Mouse (Mus musculus) large intestine, adult 2 months (tissue): Measurements from ENCODE around the gene Hoxc4. TPM values are rescaled to one million over a fixed set of nuclear protein-coding genes. Genes with fewer than 3 reads are reported as not detected.

Experiments used
- DNase-seq: peaks from one replicate; pipeline ENCODE4 v3.0.0-alpha.2; 2012; ENCODE audit warnings: low read depth, low spot score
- WGBS: fragments of 180-500 bp; shearing (Covaris S2); methylation state at CpG from one replicate; pipeline ENCODE4 v1.1.7; 2018; 5-methylcytosine and 5-hydroxymethylcytosine counted together
- polyA plus RNA-seq: library from polyadenylated mRNA; depleted of rRNA; stranded (reverse); fragments of >200 nt; gene quantifications from 2 replicates; pipeline ENCODE4 v1.2.3, GENCODE M21; 2012; rRNA removed

Hoxc4 gene
- 1.4 and 2.2 TPM in 2 replicates for polyA plus RNA-seq

DNA sequence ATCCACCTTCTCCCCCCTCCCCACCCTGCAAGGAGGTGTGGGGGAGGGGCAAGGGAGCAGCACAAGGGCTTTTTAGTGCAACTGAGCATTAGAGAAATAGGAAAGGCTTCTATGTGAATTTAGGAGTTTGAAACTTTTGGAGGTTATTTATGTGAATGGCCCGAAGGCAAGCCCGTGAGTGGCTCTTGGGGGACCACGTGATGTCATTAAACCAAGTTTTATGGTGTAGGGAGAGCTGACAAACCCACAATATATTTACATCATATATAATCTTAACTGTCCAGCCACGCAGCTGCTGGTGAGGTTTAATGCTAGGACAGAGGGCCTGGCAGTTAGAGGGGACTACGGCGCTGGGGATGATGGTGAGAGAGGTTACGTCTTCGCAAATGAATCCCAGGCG, at the start of gene Hoxc4:
Hoxc4 (plus strand) TSS at position 299 of the 400 bp plus-strand sequence.
- DNase-seq: no peak
- WGBS: 34% methylated on average over 9 of the region's 9 CpGs

GRCm38 (mm10) chr15:102969296-102969695, 49.4 kb upstream of the Hoxc4 start:
- WGBS: 39% methylated on average over 1 of the region's 1 CpGs
- no peak for DNase-seq

GRCm38 (mm10) chr15:102970740-102971139, 48.0 kb upstream of the Hoxc4 start:
- WGBS: 4% methylated on average over 12 of the region's 12 CpGs

GRCm38 (mm10) chr15:102972254-102972653, 46.5 kb upstream of the Hoxc4 start:
- no peak for DNase-seq
- whole genome bisulfite sequencing: 7% methylated on average over 21 of the region's 21 CpGs

More at GRCm38 (mm10) chr15:102970740-102971139, 48.0 kb upstream of the Hoxc4 start:
- DNase-seq: no peak

DNA sequence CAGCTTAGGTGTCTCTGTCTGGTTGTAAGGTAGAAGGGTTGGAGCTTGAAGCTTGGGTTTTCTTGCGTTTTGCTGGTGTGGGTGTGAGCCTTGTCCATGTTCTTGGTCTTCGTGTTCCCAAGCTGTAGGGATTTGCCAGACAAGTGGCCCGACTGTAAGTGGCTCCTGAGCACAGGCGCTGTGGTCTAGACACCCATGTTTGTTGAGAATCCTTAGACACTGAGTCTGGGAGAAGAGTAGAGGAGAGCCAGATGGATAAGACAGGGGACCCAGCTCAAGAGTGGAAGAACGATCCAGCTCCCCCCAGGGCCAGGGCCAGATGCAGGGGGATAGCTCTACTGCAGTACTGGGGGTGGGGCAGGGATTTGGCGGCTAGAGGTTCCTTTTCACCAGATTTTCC, 46.0 kb upstream of the Hoxc4 start:
- no peak for DNase-seq
- WGBS: 17% methylated on average over 6 of the region's 6 CpGs

DNA sequence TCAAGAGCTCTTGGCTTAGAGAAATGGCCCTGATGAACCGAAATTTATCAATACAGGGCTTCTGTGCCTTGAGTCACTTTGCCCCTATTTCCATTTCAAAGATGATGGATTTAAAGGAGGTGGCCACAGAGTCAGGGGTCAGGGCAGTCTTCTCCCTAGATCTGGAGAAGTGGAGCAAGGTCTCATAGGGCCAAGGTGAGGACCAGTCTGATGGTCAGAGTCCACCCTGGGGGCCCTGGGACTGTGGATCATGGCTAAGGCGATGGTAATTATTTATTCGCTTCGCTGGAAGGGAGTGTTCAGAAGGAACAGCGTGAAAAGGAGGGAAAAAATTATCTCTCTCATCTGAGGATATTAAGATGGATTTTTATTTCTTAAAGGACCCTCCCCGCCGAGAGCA, 43.7 kb upstream of the Hoxc4 start:
- DNase-seq: no peak
- 17% methylated on average over 7 of the region's 7 CpGs for WGBS

DNA sequence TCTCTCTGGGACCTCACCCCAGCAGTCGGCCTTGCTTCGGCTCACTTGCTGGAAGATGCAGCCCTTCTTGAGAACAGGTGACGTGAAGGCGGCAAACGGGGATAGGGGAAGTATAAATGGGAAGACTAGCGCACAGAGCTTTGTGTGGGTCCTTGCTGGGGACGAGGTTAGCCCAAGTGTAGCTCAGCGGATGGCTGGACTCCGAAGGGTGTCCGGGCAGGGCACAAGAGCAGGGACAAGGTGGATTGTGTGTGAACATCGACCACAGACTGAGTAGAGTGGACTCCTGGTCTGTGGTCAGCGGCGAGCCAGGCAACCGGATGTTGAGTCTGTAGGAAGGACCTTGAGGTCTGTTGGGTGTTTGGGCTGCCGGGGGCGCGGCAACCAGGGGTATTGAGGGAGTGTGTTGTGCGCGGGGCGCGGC, 43.0 kb upstream of the Hoxc4 start:
- no peak for DNase-seq

DNA sequence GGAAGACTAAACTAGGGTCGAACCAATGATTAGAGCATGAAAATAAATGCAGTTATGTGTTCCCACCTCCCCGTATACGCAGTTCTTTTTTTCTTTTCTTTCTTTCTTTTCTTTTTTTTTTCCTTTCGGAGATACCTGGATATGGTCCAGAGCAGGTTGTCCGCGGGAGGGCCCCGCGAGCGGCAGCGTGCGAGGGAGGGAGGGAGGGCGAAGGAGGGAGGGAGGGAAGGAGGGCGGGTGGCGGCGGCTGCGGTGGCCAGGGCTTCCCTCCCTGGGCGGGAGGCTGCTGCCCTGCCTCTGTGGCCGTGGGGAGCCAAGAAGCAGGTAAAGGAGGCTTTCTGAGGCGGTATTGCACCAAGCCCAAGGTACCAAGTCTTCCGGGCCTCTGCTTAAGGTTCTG, 42.6 kb upstream of the Hoxc4 start, which contains the start of gene Hoxc9:
Hoxc9 (plus strand) TSS at position 269 of the 400 bp plus-strand sequence.
- no peak for DNase-seq
- 12% methylated on average over 19 of the region's 20 CpGs for WGBS

More for the DNA sequence above, 43.0 kb upstream of the Hoxc4 start:
- 9% methylated on average over 21 of the region's 21 CpGs for WGBS

DNA sequence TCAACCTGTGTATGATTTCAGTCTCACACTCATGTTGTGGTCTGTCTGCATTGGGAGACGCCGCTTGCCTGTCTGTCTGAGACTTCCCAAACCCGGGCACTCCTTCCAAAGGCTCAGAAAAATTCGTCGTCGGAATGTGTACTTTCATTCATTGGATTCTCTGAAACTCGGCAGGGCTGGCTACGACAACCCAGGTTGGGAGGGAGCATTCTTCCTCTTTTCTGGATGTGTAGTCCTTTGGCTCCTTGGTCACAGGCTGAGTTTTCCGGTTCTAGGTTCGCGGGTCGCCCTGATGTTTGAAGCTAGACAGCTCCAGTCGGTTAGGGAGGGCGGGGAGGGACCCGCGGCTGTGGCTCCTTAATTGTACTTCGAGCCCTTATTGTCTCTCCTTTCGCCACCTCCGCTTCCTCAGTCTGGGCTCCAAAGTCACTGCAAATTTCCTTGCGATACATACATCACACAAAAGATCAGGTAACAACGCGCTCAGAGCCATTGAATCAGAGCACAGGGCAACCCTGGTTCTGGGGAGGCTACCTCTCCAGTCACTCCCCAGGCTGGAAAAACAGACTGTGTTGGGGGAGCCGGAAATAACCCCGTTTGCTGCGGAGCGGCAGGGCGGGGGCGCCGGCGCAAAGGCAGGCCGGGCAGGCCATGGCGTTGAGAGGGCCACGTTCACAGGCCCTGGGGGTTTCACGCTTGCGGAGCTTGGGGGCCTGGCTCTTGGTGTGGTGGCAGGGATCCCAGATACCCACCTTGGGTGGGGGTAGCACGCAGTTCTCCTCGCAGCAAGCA, 41.9 kb upstream of the Hoxc4 start:
- no peak for DNase-seq
- WGBS: 6% methylated on average over 37 of the region's 37 CpGs

GRCm38 (mm10) chr15:102977423-102977974, 41.2 kb upstream of the Hoxc4 start:
- DNase-seq: no peak
- WGBS: 10% methylated on average over 16 of the region's 16 CpGs

- 20% methylated on average over 13 of the region's 13 CpGs for WGBS
- no peak for DNase-seq
Observed at GRCm38 (mm10) chr15:102978615-102979515, 39.9 kb upstream of the Hoxc4 start.

GRCm38 (mm10) chr15:102979936-102980335, 38.8 kb upstream of the Hoxc4 start:
- WGBS: 10% methylated on average over 1 of the region's 1 CpGs
- DNase-seq: no peak

- 7% methylated on average over 11 of the region's 11 CpGs for WGBS
- no peak for DNase-seq
Observed at GRCm38 (mm10) chr15:102980352-102980751, 38.4 kb upstream of the Hoxc4 start.

DNA sequence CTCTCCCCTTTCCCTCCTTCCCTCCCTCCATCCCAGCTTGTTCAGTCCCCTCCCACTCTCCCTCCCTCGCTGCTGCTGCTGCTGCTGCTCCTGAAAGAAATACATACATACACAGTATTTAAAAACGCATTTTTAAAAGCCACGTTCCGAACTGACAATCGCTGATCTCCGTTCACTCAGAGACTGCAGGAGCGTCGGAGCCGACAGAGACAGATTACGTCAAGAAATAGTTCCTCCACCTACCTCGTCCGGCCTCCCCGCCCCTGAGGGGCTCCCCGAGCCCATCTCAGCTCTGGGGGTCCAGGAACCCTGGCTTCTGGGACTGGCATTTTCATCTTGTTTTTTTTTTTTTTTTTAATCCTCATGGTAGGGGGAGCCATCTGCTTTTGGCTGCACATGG, 37.8 kb upstream of the Hoxc4 start:
- DNase-seq: no peak
- WGBS: 3% methylated on average over 14 of the region's 14 CpGs

DNA sequence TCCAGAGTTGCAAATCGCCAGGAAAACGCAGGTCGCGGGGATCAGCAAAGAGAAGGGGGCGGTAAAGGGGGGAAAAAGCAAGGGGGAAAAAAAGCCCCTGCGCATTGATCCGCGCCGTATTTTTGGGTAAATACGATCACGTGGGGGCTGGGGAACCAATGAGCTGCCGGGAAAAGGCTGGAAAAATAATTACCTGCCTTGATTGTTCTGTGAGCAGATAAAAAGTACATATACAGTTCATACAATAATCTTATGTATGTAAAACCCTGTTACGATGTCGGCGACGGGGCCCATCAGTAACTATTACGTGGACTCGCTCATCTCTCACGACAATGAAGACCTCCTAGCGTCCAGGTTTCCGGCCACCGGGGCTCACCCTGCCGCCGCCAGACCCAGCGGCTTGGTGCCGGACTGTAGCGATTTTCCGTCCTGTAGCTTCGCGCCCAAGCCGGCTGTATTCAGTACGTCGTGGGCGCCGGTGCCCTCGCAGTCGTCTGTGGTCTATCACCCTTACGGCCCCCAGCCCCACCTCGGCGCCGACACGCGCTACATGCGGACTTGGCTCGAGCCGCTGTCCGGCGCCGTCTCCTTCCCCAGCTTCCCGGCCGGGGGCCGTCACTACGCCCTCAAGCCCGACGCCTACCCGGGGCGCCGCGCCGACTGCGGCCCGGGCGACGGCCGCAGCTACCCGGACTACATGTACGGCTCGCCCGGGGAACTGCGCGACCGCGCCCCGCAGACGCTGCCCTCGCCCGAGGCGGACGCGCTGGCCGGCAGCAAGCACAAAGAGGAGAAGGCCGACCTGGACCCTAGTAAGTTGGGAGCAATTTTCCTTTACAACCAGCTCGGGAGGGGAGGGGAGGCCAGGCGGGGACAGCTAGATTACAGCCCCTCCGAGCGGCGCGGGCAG, 37.1 kb upstream of the Hoxc4 start:
- no peak for DNase-seq
- WGBS: 2% methylated on average over 88 of the region's 88 CpGs

DNA sequence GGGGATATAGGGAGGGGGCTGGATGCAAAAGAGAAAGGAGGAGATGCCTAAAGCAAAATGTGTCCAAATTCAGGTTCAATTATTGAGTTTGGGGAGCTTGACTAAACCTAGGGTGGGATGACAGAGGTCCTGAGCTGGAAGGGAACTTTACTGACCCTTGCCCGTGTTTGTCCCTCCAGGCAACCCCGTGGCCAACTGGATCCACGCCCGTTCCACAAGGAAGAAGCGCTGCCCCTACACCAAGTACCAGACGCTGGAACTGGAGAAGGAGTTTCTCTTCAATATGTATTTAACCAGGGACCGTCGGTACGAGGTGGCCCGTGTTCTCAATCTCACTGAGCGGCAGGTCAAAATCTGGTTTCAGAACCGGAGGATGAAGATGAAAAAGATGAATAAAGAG, 35.0 kb upstream of the Hoxc4 start:
- 19% methylated on average over 12 of the region's 12 CpGs for WGBS
- no peak for DNase-seq

- WGBS: 31% methylated on average over 10 of the region's 10 CpGs
- DNase-seq: no peak
Observed at GRCm38 (mm10) chr15:102984521-102984920, 34.2 kb upstream of the Hoxc4 start.

GRCm38 (mm10) chr15:102984925-102985324, 33.8 kb upstream of the Hoxc4 start:
- DNase-seq: no peak
- 48% methylated on average over 3 of the region's 3 CpGs for WGBS
